Mouse (Mus musculus) gastrocnemius, postnatal 14 days (tissue): ENCODE data around the gene Zfp963. TPM values are rescaled to one million over a fixed set of nuclear protein-coding genes. Genes with fewer than 3 reads are reported as not detected.

Source experiments
- DNase-seq: peaks from one replicate; pipeline ENCODE4 v3.0.0; 2021; ENCODE audit warnings: mixed read lengths
- intact Hi-C: fragments of 180-260 bp; cut with DNase I; formaldehyde crosslinking; loops from one replicate; pipeline ENCODE4 v1.15.1; 2025; ENCODE audit warnings: low total_unique reads
- long read RNA-seq, 2 experiments: library from polyadenylated mRNA; stranded (forward); transcript quantifications; one replicate each; pipeline ENCODE4 v2.0.0; 2021
- total RNA-seq, 2 experiments: library from RNA; stranded (reverse); gene quantifications; 2 replicates each; pipeline ENCODE4 v1.2.3; 2021

Zfp963 gene
- 1 to 10 TPM; 2.6 to 3.0 TPM for total RNA-seq
- long read RNA-seq, experiment 1, partial matches to known transcripts, result 0 of 2 reads
- long read RNA-seq, experiment 1, other reads (novel, unspliced or antisense), result 0 of 2 reads
- long read RNA-seq, experiment 2, partial matches to known transcripts, result 0 of 4 reads
- long read RNA-seq, experiment 2, other reads (novel, unspliced or antisense), result 0 of 4 reads

- peak; percentile 94 for DNase-seq
- intact Hi-C loops, result no loop called here
These were observed at the start of gene Zfp963 for GRCm38 (mm10) chr8:69749544-69750454. Gene Zfp963 (minus strand): TSS chr8:69749970.

DNA sequence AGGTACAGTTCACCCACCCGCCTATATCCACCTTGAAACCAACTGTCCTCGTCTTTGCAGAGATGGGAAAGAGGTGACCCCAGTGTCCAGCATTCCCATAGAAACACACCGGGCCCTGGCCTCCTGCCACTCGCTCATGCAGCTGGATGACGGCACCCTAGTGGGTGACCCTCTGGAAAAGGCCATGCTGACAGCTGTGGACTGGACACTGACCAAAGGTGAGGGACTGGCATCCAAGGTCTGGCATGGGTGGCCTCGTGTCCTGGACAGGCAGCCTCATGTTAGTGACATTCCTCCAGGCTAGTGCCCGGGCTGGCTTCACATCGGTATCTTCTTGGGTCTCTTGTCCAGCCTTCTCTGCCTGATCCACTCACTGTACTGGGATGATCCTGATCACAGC is 49.5 kb upstream of the Zfp963 start:
- intact Hi-C loops, result no loop called here
- DNase-seq, result no peak

GRCm38 (mm10) chr8:69797661-69798060 is 47.9 kb upstream of the Zfp963 start:
- DNase-seq, result no peak
- intact Hi-C loops, result no loop called here

GRCm38 (mm10) chr8:69796721-69797345 is 47.1 kb upstream of the Zfp963 start:
- DNase-seq, result no peak
- intact Hi-C loops, result no loop called here

DNA sequence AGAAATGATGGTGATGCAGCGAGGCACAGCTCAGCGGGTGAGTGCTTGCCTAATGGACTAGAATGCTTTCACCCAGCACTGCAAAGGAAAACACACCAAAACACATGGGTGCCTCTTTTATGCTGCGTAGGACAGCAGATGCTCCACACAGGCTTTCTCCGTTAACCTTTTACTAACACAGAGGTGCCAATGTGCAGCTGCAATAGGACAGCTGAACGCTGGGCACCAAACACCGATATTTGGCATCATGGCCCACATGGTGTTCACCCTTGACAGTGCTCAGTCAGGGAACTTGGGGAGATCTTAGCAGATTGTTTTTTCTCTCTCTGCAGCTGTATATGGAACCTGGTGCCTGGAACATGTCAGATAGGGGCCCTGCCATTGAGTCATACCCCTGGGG is 45.1 kb upstream of the Zfp963 start:
- DNase-seq, result no peak
- intact Hi-C loops, result no loop called here

DNA sequence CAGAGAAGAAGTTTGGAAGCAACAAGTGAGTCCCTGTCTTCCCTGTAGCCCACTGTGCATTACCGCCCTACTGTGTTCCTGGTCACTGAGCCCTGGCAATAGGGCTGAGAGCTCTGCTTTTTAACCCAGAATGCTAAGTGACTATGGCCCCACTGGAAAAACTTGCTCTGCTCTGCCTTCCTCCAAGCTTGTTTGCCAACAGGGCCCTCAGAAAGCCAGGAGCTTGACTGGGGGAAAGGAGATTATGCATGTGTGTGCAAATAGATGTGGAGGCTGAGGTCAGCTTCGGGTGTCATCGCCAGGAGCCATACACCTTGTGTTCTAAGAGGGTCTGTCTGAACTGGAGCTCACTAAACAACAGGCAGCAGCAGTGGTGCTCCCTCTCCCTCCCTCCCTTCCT is 44.3 kb upstream of the Zfp963 start:
- no peak for DNase-seq
- intact Hi-C loops, result no loop called here

DNA sequence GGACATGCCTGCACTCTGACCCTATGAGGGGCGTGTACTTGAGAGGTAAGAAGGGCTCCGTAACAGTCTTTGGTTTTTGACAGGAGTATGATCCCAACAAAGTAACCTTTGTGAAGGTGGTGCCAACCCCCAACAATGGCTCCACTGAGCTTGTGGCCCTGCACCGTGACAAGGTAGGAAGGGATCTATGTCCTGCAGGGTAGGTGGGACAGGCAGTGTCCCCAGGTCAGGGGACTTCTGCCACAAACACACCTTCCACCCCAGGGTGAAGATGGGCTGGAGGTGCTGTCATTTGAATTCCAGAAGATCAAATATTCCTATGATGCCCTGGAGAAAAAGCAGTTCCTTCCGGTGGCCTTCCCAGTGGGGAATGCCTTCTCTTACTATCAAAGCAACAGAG is 43.9 kb upstream of the Zfp963 start:
- intact Hi-C loops, result no loop called here
- no peak for DNase-seq

DNA sequence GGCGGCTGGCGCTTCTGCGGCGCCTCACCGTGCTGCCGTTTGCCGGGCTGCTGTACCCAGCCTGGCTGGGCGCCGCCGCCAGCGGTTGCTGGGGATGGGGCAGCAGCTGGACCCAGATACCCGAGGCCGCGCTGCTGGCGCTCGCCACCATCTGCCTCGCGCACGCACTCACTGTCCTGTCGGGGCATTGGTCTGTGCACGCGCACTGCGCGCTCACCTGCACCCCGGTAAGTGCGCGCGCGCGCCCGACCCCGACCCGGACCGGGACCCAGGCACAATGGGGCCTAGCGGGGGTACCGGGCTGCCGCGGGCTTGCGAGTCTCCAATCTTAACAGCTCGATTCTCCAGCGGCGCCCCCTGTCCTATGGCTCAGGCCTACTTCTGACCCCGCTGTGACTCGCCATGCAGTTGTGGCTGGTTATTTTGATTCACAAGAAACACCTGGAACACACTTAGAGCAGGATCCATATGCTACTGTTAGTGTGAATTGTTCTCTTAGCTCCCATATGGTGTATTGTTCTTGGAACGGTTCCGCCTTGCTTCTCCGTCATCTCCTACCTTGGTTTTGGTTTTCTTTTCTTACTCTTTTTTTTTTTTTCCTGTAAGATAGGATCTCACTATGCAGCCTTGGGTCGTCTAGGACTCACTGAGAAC is 41.8 kb upstream of the Zfp963 start:
- intact Hi-C loops, result no loop called here
- DNase-seq, result peak; percentile 19

DNA sequence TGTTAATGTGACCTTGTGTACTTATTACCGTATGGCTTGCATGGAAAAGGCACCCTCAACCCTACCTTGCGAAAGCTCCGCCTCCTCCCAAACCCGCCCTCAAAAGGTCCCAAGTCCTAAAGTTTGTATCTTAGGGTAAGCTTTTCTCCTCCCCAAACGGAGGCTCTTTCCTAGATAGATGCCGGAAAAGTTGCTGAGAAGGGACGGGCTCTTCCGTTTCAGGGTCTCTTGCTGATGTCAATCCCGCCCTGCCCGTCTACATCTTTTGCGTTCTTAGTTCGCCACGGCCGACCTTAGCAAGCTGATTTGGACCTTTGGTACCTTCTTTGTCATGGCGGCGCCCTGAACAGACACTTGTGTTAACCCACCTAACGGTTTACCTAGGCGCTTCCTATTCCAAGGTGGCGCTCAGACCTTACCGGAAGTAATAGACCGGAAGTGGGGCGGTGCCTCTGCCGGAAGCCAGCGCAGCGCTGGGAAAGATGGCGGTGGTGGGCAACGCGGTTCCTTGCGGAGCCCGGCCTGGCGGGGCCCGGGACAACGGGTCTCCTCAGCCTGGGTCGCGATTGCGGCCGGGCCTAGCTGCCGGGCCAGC is 41.1 kb upstream of the Zfp963 start, which contains the start of the genes Atp13a1 and Zfp866:
Gene Atp13a1 (plus strand): TSS at position 391 of the 595 bp plus-strand sequence.
Gene Zfp866 (minus strand): TSS at position 406 of the 595 bp plus-strand sequence.
- intact Hi-C loops, result no loop called here
- peak; percentile 87 for DNase-seq

- intact Hi-C loops, result no loop called here
- no peak for DNase-seq
These were observed 40.6 kb upstream of the Zfp963 start for GRCm38 (mm10) chr8:69790364-69790763.

- DNase-seq, result no peak
- intact Hi-C loops, result no loop called here
These were observed 40.0 kb upstream of the Zfp963 start for GRCm38 (mm10) chr8:69789731-69790130.

DNA sequence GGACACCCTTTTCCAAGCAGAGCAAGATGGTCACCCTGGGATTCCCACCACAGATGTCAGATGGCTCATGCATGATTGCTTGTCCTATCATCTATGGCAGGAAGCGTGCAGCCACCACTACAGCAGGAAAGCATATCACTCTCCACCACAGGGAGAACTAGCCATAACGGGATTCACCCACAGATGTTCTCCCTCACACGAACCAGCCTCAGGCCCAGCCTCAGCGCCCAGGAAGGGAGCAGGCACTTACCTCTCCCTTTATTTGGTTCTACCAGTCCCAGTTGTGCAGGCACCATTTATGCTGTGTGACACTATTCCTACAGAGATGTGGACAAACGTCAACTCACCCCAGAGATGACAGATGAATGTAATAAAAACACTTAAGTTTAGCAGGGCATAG is 39.3 kb upstream of the Zfp963 start:
- no peak for DNase-seq
- intact Hi-C loops, result no loop called here

GRCm38 (mm10) chr8:69777111-69777510 is 27.3 kb upstream of the Zfp963 start:
- no peak for DNase-seq
- intact Hi-C loops, result no loop called here

- intact Hi-C loops, result no loop called here
- DNase-seq, result no peak
These were observed 25.4 kb upstream of the Zfp963 start for GRCm38 (mm10) chr8:69775149-69775534.

- intact Hi-C loops, result no loop called here
- peak; percentile 87 for DNase-seq
These were observed 24.9 kb upstream of the Zfp963 start, which contains the start of gene Gm20422 for GRCm38 (mm10) chr8:69774503-69775148. Gene Gm20422 (minus strand): TSS chr8:69774886.

- intact Hi-C loops, result no loop called here
These were observed 22.3 kb upstream of the Zfp963 start for GRCm38 (mm10) chr8:69772106-69772505.

DNA sequence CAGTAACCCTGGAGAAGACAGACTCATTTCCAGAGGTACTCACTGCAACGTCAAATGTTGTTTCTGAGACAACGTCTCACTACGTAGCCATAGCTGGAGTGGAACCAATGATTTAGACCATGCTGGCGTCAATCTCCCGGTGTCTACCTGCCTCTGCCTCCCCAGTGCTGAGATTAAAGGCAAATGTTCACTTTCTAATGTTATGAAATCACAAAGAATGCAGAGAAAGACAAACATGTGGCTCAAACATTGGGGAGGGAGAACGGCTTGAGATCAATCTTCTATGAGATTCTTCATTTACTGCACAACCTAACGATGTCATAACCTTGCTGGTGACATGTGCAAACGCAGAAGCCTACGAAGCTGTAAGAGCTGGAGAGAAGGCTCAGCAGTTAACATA is 21.5 kb upstream of the Zfp963 start:
- intact Hi-C loops, result no loop called here
- no peak for DNase-seq

More at GRCm38 (mm10) chr8:69772106-69772505, 22.3 kb upstream of the Zfp963 start:
- DNase-seq, result no peak

- no peak for DNase-seq
- intact Hi-C loops, result no loop called here
These were observed 12.2 kb upstream of the Zfp963 start for GRCm38 (mm10) chr8:69761814-69762445.

DNA sequence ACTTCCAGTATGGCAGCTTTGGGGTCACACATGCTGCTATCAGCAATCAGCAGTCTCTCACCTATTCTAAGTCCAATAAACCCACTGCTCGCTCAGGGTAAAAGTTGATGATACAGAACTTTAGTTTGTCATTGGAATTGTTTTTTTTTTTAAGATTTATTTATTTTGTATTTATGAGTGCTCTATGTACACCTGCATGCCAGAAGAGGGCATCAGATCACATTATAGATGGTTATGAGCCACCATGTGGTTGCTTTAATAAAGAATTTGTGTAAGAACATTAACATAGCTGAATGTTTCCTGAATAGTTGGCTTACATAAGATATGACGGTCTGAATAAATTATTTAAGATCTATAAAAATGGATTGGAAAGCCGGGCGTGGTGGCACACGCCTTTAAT is 8.5 kb upstream of the Zfp963 start:
- intact Hi-C loops, result no loop called here
- DNase-seq, result no peak
